Mouse (Mus musculus) liver, embryonic 14.5 days (tissue): ENCODE measurements at regions not wholly inside any gene's neighbourhood (a gene's known extent, or its start where the extent isn't known, plus 50 kb on each side); places are given as distances from the start of the nearest gene placed in this dataset.

Experiments
- CTCF ChIP-seq: IDR thresholded peaks from 2 replicates; pipeline ENCODE4 v1.5.1; 2016; ENCODE audit warnings: antibody characterized with exemption, low read depth, control low read depth
- EP300 ChIP-seq: IDR thresholded peaks from 2 replicates; pipeline ENCODE4 v1.6.1; 2016; ENCODE audit warnings: antibody characterized with exemption, low read depth

- no peak for TF ChIP-seq EP300
- TF ChIP-seq CTCF: no peak
Measured at GRCm38 (mm10) chr9:98703331-98703730, 101.9 kb upstream of the Mrps22 start.
